Mouse (Mus musculus) gastrocnemius, postnatal 36 days (tissue): ENCODE measurements around the gene Rnf34. TPM values are rescaled to one million over a fixed set of nuclear protein-coding genes. Genes with fewer than 3 reads are reported as not detected.
A peak's percentile ranks its signal among the peaks of the same experiment; 100 is the strongest.

Source experiments
- DNase-seq, 2 experiments: peaks; one replicate each; pipeline ENCODE4 v3.0.0; 2022
- intact Hi-C: fragments of 180-260 bp; cut with DNase I; formaldehyde crosslinking; loops from one replicate; pipeline ENCODE4 v1.15.1; 2025
- long read RNA-seq, 2 experiments: library from polyadenylated mRNA; stranded (forward); transcript quantifications; one replicate each; pipeline ENCODE4 v2.0.0; 2021
- total RNA-seq, 2 experiments: library from RNA; stranded (reverse); gene quantifications; 2 replicates each; pipeline ENCODE4 v1.2.3; 2021

Rnf34 gene
- 10 to 100 TPM; 16.2 to 19.4 TPM for total RNA-seq
- long read RNA-seq, experiment 1, full-length matches to known transcripts = 11 of 15 reads
- long read RNA-seq, experiment 1, partial matches to known transcripts = 2 of 15 reads
- long read RNA-seq, experiment 1, other reads (novel, unspliced or antisense) = 2 of 15 reads
- long read RNA-seq, experiment 2, full-length matches to known transcripts = 16 of 21 reads
- long read RNA-seq, experiment 2, partial matches to known transcripts = 2 of 21 reads
- long read RNA-seq, experiment 2, other reads (novel, unspliced or antisense) = 3 of 21 reads

- intact Hi-C loops = loop anchor here (2.0 kb wide), 2 partner anchors 29 to 37 kb away; partner anchors contain the start of gene Anapc5
- peak; percentile 88 to 97 for DNase-seq
Observed at GRCm38 (mm10) chr5:122849521-122850318, at the start of gene Rnf34. Gene Rnf34, plus strand, starts transcription at chr5:122850048.

GRCm38 (mm10) chr5:122800345-122801010 lies 49.4 kb upstream of the Rnf34 start:
- intact Hi-C loops = no loop called here
- no peak for DNase-seq

- no peak for DNase-seq
- intact Hi-C loops = no loop called here
Observed at GRCm38 (mm10) chr5:122801684-122802083, 48.2 kb upstream of the Rnf34 start.

GRCm38 (mm10) chr5:122802706-122803105 lies 47.1 kb upstream of the Rnf34 start:
- DNase-seq = no peak
- intact Hi-C loops = no loop called here

GRCm38 (mm10) chr5:122805503-122805902 lies 44.3 kb upstream of the Rnf34 start:
- intact Hi-C loops = no loop called here
- no peak for DNase-seq

- intact Hi-C loops = loop anchor here (2.0 kb wide), 2 partner anchors 39 to 69 kb away; partner anchors contain the start of gene Rnf34
- peak; percentile 50 to 54 for DNase-seq
Observed at GRCm38 (mm10) chr5:122811364-122812079, 38.3 kb upstream of the Rnf34 start.

- no peak for DNase-seq
- intact Hi-C loops = loop anchor here (2.0 kb wide), 1 partner anchor 38 kb away; the partner anchor contains the start of gene Rnf34
Observed at GRCm38 (mm10) chr5:122812699-122813098, 37.1 kb upstream of the Rnf34 start.

GRCm38 (mm10) chr5:122820777-122821523 lies 28.9 kb upstream of the Rnf34 start, which contains the start of gene Anapc5:
Gene Anapc5, minus strand, starts transcription at chr5:122821339.
- intact Hi-C loops = loop anchor here (2.0 kb wide), 1 partner anchor 30 kb away; the partner anchor contains the start of gene Rnf34
- DNase-seq = peak; percentile 87 to 91

- intact Hi-C loops = loop anchor here (2.0 kb wide), 1 partner anchor 29 kb away; the partner anchor contains the start of gene Rnf34
Observed at GRCm38 (mm10) chr5:122821524-122821885, 28.3 kb upstream of the Rnf34 start.

GRCm38 (mm10) chr5:122822441-122822840 lies 27.4 kb upstream of the Rnf34 start:
- intact Hi-C loops = no loop called here

More at GRCm38 (mm10) chr5:122821524-122821885, 28.3 kb upstream of the Rnf34 start:
- DNase-seq = no peak

GRCm38 (mm10) chr5:122823976-122824375 lies 25.9 kb upstream of the Rnf34 start:
- intact Hi-C loops = no loop called here
- DNase-seq = no peak

More at GRCm38 (mm10) chr5:122822441-122822840, 27.4 kb upstream of the Rnf34 start:
- DNase-seq = no peak

GRCm38 (mm10) chr5:122824450-122824849 lies 25.4 kb upstream of the Rnf34 start:
- no peak for DNase-seq
- intact Hi-C loops = no loop called here

GRCm38 (mm10) chr5:122825099-122825498 lies 24.7 kb upstream of the Rnf34 start:
- intact Hi-C loops = no loop called here
- no peak for DNase-seq

GRCm38 (mm10) chr5:122832536-122832935 lies 17.3 kb upstream of the Rnf34 start:
- intact Hi-C loops = no loop called here
- DNase-seq = no peak

GRCm38 (mm10) chr5:122832996-122833395 lies 16.9 kb upstream of the Rnf34 start:
- intact Hi-C loops = no loop called here
- DNase-seq = no peak

- DNase-seq = no peak
- intact Hi-C loops = no loop called here
Observed at GRCm38 (mm10) chr5:122841126-122841525, 8.7 kb upstream of the Rnf34 start.

GRCm38 (mm10) chr5:122843799-122844198 lies 6.0 kb upstream of the Rnf34 start:
- intact Hi-C loops = no loop called here
- DNase-seq = no peak

GRCm38 (mm10) chr5:122850319-122851002 lies 613 bp downstream of the Rnf34 start:
- no peak for DNase-seq
- intact Hi-C loops = loop anchor here (2.0 kb wide), 2 partner anchors 30 to 38 kb away; partner anchors contain the start of gene Anapc5

- DNase-seq = no peak
- intact Hi-C loops = no loop called here
Observed at GRCm38 (mm10) chr5:122852611-122853010, 2.8 kb downstream of the Rnf34 start.
